Comparison of ENCODE assay signal across 13 mouse cellular contexts in the genomic region with DNA sequence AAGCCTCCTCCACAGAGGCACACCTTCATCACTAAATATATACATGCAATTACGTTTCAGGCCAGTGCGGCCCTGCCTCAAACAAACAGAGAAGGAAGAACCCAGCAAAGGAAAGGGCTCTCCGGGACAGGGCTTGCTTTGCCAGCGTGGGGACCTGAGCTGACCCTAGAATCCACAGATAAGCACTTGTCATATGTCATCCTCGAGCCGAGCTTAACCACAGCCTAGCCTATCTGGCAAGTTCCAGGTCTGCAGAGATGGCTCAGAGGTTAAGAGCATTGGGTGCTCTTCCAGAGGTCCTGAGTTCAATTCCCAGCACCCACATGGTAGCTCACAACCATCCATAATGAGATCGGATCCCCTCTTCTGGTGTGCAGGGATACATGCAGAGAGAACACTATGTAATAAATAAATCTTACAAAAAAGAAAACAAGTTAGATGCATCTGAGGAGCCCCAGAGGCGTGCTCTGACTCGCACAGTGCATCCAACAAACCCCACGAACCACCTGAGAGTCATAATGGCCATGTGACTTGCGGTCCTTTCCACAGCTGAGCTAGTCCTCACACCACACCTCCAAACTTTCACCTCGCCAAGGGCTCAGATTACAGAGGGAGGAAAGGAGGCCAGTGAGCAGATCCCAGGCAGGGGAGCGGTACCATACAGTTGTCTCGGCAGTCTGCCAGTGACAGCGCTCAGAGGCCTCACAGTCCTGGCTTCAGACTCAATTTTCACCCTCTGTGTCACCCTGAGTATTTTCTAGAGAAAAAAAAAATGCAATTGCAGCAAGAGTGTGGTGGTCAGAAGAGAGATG. TPM values are rescaled to one million over a fixed set of nuclear protein-coding genes. Genes with fewer than 3 reads are reported as not detected.
DNase-seq lines count a peak whose midpoint lies in the region; ATAC-seq and TF ChIP-seq lines count a peak whose summit lies in the region.
"Had no signal": no experiment of that assay in that cellular context is flagged by ENCODE, and none has a peak within 500 bp of the region (broad histone marks: within the 10 kb centered on the region; RNA-seq: fewer than 3 reads in every experiment).

No protein-coding gene starts in this region.

- H3K4me3 ChIP-seq in embryonic facial prominence, embryonic 12.5 days: no peak overlapping the region
- no peak overlapping the region for H3K4me3 ChIP-seq in embryonic facial prominence, embryonic 10.5 days
- H3K4me3 ChIP-seq in ES-Bruce4 (ENCODE audit: low read depth, low read length): no peak overlapping the region
- no peak overlapping the region for H3K4me3 ChIP-seq in limb, embryonic 12.5 days (replicated peaks)
- no peak overlapping the region for H3K4me3 ChIP-seq in hindbrain, embryonic 11.5 days (ENCODE audit: low read depth, low read length)
- H3K4me3 ChIP-seq: hindbrain, embryonic 13.5 days; liver, embryonic 15.5 days; stomach, embryonic 15.5 days had no signal

- H3K36me3 ChIP-seq in embryonic facial prominence, embryonic 12.5 days: peaks cover 83% of the 10 kb centered on the region
- peaks cover 95% of the 10 kb centered on the region for H3K36me3 ChIP-seq in embryonic facial prominence, embryonic 10.5 days (replicated peaks)
- peaks cover 35% of the 10 kb centered on the region for H3K36me3 ChIP-seq in ES-Bruce4 (ENCODE audit: control insufficient read depth, insufficient read depth, low read length, poor library complexity, severe bottlenecking)
- H3K36me3 ChIP-seq in limb, embryonic 12.5 days: peaks cover 92% of the 10 kb centered on the region
- H3K36me3 ChIP-seq in hindbrain, embryonic 11.5 days (ENCODE audit: control insufficient read depth, insufficient read depth, low read length): no peaks in the 10 kb centered on the region

- DNase-seq in embryonic facial prominence, embryonic 10.5 days (ENCODE audit: low spot score): no peak
- peak; percentile 67 for DNase-seq in gastrocnemius, postnatal 14 days
- DNase-seq in frontal cortex, postnatal 36 days (ENCODE audit: low spot score in 2 of 2): no peak
- no peak for DNase-seq in hindbrain, embryonic 11.5 days (ENCODE audit: low spot score)
- DNase-seq in embryo, embryonic 11 days: no peak
- DNase-seq: B cell, adult 2 months had no signal

- no peak for TF ChIP-seq POLR2A in ES-Bruce4 (IDR thresholded peaks at IDR 0.05; ENCODE audit: insufficient read depth, low read length)

- 0 out of 2 replicates have a peak, but pooled peaks have one; percentile 8 for ATAC-seq in embryonic facial prominence, embryonic 12.5 days (ENCODE audit: insufficient number of reproducible peaks, insufficient read depth, low FRiP score, low TSS enrichment)
- peak; percentile 66; the same call in 1 of the 2 replicates for ATAC-seq in limb, embryonic 12.5 days (ENCODE audit: insufficient number of reproducible peaks, insufficient read depth, low FRiP score, low TSS enrichment, low read depth)
- ATAC-seq in hindbrain, embryonic 11.5 days (ENCODE audit: low FRiP score): no peak

- H3K9me3 ChIP-seq in embryonic facial prominence, embryonic 12.5 days: no peaks in the 10 kb centered on the region
- no peaks in the 10 kb centered on the region for H3K9me3 ChIP-seq in embryonic facial prominence, embryonic 10.5 days
- no peaks in the 10 kb centered on the region for H3K9me3 ChIP-seq in ES-Bruce4 (replicated peaks; ENCODE audit: control insufficient read depth, insufficient read depth, low read length, poor library complexity, severe bottlenecking)
- H3K9me3 ChIP-seq in limb, embryonic 12.5 days: no peaks in the 10 kb centered on the region
- H3K9me3 ChIP-seq in hindbrain, embryonic 11.5 days (ENCODE audit: control insufficient read depth, low read length): no peaks in the 10 kb centered on the region
- H3K9me3 ChIP-seq: hindbrain, embryonic 13.5 days; liver, embryonic 15.5 days; stomach, embryonic 15.5 days had no signal

- no peaks in the 10 kb centered on the region; the same call in 1 of the 2 replicates for H3K4me1 ChIP-seq in embryonic facial prominence, embryonic 12.5 days
- H3K4me1 ChIP-seq in embryonic facial prominence, embryonic 10.5 days: peaks cover under 1% of the 10 kb centered on the region; the same call in 1 of the 2 replicates
- peaks cover 5% of the 10 kb centered on the region for H3K4me1 ChIP-seq in ES-Bruce4 (ENCODE audit: control insufficient read depth, insufficient read depth, low read length)
- H3K4me1 ChIP-seq in limb, embryonic 12.5 days (replicated peaks): peaks cover 9% of the 10 kb centered on the region
- no peaks in the 10 kb centered on the region for H3K4me1 ChIP-seq in hindbrain, embryonic 11.5 days (replicated peaks; ENCODE audit: control insufficient read depth, insufficient read depth, low read length)
- H3K4me1 ChIP-seq: hindbrain, embryonic 13.5 days; stomach, embryonic 15.5 days had no signal

- TF ChIP-seq EP300 in ES-Bruce4 (IDR thresholded peaks at IDR 0.05; ENCODE audit: insufficient read depth, low read depth, low read length): peak; percentile 38; the same call in 1 of the 2 replicates

- no peak overlapping the region for H3K4me2 ChIP-seq in embryonic facial prominence, embryonic 12.5 days (replicated peaks)
- 0 out of 2 replicates have a peak overlapping the region, but pooled peaks have one; percentile 2 for H3K4me2 ChIP-seq in limb, embryonic 12.5 days
- H3K4me2 ChIP-seq in hindbrain, embryonic 11.5 days (replicated peaks; ENCODE audit: low read depth, low read length): no peak overlapping the region
- H3K4me2 ChIP-seq: hindbrain, embryonic 13.5 days; liver, embryonic 15.5 days; stomach, embryonic 15.5 days had no signal

- H3K9ac ChIP-seq in embryonic facial prominence, embryonic 12.5 days: no peak overlapping the region
- no peak overlapping the region for H3K9ac ChIP-seq in ES-Bruce4 (ENCODE audit: low read depth, poor library complexity, severe bottlenecking)
- no peak overlapping the region for H3K9ac ChIP-seq in limb, embryonic 12.5 days (replicated peaks)
- H3K9ac ChIP-seq in hindbrain, embryonic 11.5 days (ENCODE audit: low read depth, low read length): no peak overlapping the region
- H3K9ac ChIP-seq: hindbrain, embryonic 13.5 days; liver, embryonic 15.5 days; stomach, embryonic 15.5 days had no signal

- TF ChIP-seq CTCF in ES-Bruce4 (IDR thresholded peaks at IDR 0.05; ENCODE audit: low read depth, low read length): no peak

- intact Hi-C loops in gastrocnemius, postnatal 14 days (cut with DNase I; ENCODE audit: low total_unique reads): no loop called here

- no peaks in the 10 kb centered on the region for H3K27me3 ChIP-seq in embryonic facial prominence, embryonic 12.5 days
- no peaks in the 10 kb centered on the region for H3K27me3 ChIP-seq in embryonic facial prominence, embryonic 10.5 days (replicated peaks; ENCODE audit: low read depth, poor library complexity, severe bottlenecking)
- H3K27me3 ChIP-seq in ES-Bruce4 (ENCODE audit: control insufficient read depth, insufficient read depth, low read length, poor library complexity, severe bottlenecking): no peaks in the 10 kb centered on the region
- no peaks in the 10 kb centered on the region for H3K27me3 ChIP-seq in limb, embryonic 12.5 days
- no peaks in the 10 kb centered on the region for H3K27me3 ChIP-seq in hindbrain, embryonic 11.5 days (ENCODE audit: control insufficient read depth, insufficient read depth, low read length)
- H3K27me3 ChIP-seq: hindbrain, embryonic 13.5 days; liver, embryonic 15.5 days; stomach, embryonic 15.5 days had no signal

- H3K27ac ChIP-seq in embryonic facial prominence, embryonic 12.5 days: 0 out of 2 replicates have a peak overlapping the region, but pooled peaks have one; percentile 23
- no peak overlapping the region for H3K27ac ChIP-seq in embryonic facial prominence, embryonic 10.5 days (replicated peaks)
- H3K27ac ChIP-seq in ES-Bruce4 (ENCODE audit: insufficient read depth, low read length): no peak overlapping the region
- H3K27ac ChIP-seq in limb, embryonic 12.5 days: peak overlapping the region; percentile 50
- no peak overlapping the region for H3K27ac ChIP-seq in hindbrain, embryonic 11.5 days (ENCODE audit: low read depth, low read length)
- H3K27ac ChIP-seq: hindbrain, embryonic 13.5 days; liver, embryonic 15.5 days; stomach, embryonic 15.5 days had no signal

- 75% methylated on average over 15 of the region's 15 CpGs for WGBS in embryonic facial prominence, embryonic 12.5 days
- 82% methylated on average over 15 of the region's 15 CpGs for WGBS in embryonic facial prominence, embryonic 10.5 days
- 58% methylated on average over 15 of the region's 15 CpGs for WGBS in limb, embryonic 12.5 days
- 82% methylated on average over 15 of the region's 15 CpGs for WGBS in hindbrain, embryonic 11.5 days

RNA-seq across cellular contexts. Expression of a gene that starts 16.7 kb away (rescaled TPM):
- polyA plus RNA-seq in embryonic facial prominence, embryonic 12.5 days (2016; fragmentation: Nextera tagmentation; extraction: Ambion mirVana): 20.4 and 21.6 TPM in 2 replicates
- 15.3 and 17.8 TPM in 2 replicates for polyA plus RNA-seq in embryonic facial prominence, embryonic 10.5 days (2016; fragmentation: Nextera tagmentation; extraction: Ambion mirVana)
- 62.3 and 63.5 TPM in 2 replicates for polyA plus RNA-seq in ES-Bruce4 (2011; ENCODE audit: insufficient read depth, insufficient read length, low read depth, missing spikeins)
- total RNA-seq in gastrocnemius, postnatal 14 days (2021): 10 to 100 TPM; 17.9 to 21.2 TPM
- polyA plus RNA-seq in limb, embryonic 12.5 days (2016; fragmentation: Nextera tagmentation; extraction: Ambion mirVana): 19.9 and 22.3 TPM in 2 replicates
- 4.1 and 4.7 TPM in 2 replicates for polyA plus RNA-seq in hindbrain, embryonic 11.5 days (2014; fragmentation: Nextera tagmentation; extraction: Ambion mirVana)

RNA-seq across cellular contexts. Expression of a gene that starts 21.8 kb away (rescaled TPM):
- 117 and 126 TPM in 2 replicates for polyA plus RNA-seq in embryonic facial prominence, embryonic 12.5 days (2016; fragmentation: Nextera tagmentation; extraction: Ambion mirVana)
- polyA plus RNA-seq in embryonic facial prominence, embryonic 10.5 days (2016; fragmentation: Nextera tagmentation; extraction: Ambion mirVana): 187 TPM in 2 replicates
- 56.6 and 62.5 TPM in 2 replicates for polyA plus RNA-seq in ES-Bruce4 (2011; ENCODE audit: insufficient read depth, insufficient read length, low read depth, missing spikeins)
- 1 to 10 TPM; 3.2 to 3.6 TPM for total RNA-seq in gastrocnemius, postnatal 14 days (2021)
- 152 and 161 TPM in 2 replicates for polyA plus RNA-seq in limb, embryonic 12.5 days (2016; fragmentation: Nextera tagmentation; extraction: Ambion mirVana)
- 94.3 and 101 TPM in 2 replicates for polyA plus RNA-seq in hindbrain, embryonic 11.5 days (2014; fragmentation: Nextera tagmentation; extraction: Ambion mirVana)

RNA-seq across cellular contexts. Expression of a gene that starts 53.4 kb away (rescaled TPM):
- 0.96 and 1.7 TPM in 2 replicates for polyA plus RNA-seq in embryonic facial prominence, embryonic 12.5 days (2016; fragmentation: Nextera tagmentation; extraction: Ambion mirVana)
- polyA plus RNA-seq in embryonic facial prominence, embryonic 10.5 days (2016; fragmentation: Nextera tagmentation; extraction: Ambion mirVana): 0.48 and 0.52 TPM in 2 replicates
- polyA plus RNA-seq in ES-Bruce4 (2011; ENCODE audit: insufficient read depth, insufficient read length, low read depth, missing spikeins): not detected in 2 replicates
- not detected for total RNA-seq in gastrocnemius, postnatal 14 days (2021)
- 0.99 and 1.1 TPM in 2 replicates for polyA plus RNA-seq in limb, embryonic 12.5 days (2016; fragmentation: Nextera tagmentation; extraction: Ambion mirVana)
- polyA plus RNA-seq in hindbrain, embryonic 11.5 days (2014; fragmentation: Nextera tagmentation; extraction: Ambion mirVana): 0.74 TPM in 1 of 2 replicates, not detected in the other
- total RNA-seq: layer of hippocampus, adult 8-10 months had no signal

RNA-seq across cellular contexts. Expression of a gene that starts 58.6 kb away (rescaled TPM):
- 33.5 and 36.8 TPM in 2 replicates for polyA plus RNA-seq in embryonic facial prominence, embryonic 12.5 days (2016; fragmentation: Nextera tagmentation; extraction: Ambion mirVana)
- 51.6 and 55.9 TPM in 2 replicates for polyA plus RNA-seq in embryonic facial prominence, embryonic 10.5 days (2016; fragmentation: Nextera tagmentation; extraction: Ambion mirVana)
- 79.3 and 80.6 TPM in 2 replicates for polyA plus RNA-seq in ES-Bruce4 (2011; ENCODE audit: insufficient read depth, insufficient read length, low read depth, missing spikeins)
- 1 to 10 TPM; 4.5 to 9.5 TPM for total RNA-seq in gastrocnemius, postnatal 14 days (2021)
- polyA plus RNA-seq in limb, embryonic 12.5 days (2016; fragmentation: Nextera tagmentation; extraction: Ambion mirVana): 37.3 and 38.5 TPM in 2 replicates
- 17.9 and 22.0 TPM in 2 replicates for polyA plus RNA-seq in hindbrain, embryonic 11.5 days (2014; fragmentation: Nextera tagmentation; extraction: Ambion mirVana)

Comparison
In these comparisons a context has a peak if more than half of its experiments do, and no peak if none do; other contexts are left out.
1. H3K27ac ChIP-seq: peak in embryonic facial prominence, embryonic 12.5 days (single experiment) and limb, embryonic 12.5 days (single experiment); none in embryonic facial prominence, embryonic 10.5 days (single experiment), ES-Bruce4 (single experiment) and hindbrain, embryonic 11.5 days (single experiment).